Mouse (Mus musculus) C2C12 (cell line): ENCODE results near the gene Grk2. TPM values are rescaled to one million over a fixed set of nuclear protein-coding genes. Genes with fewer than 3 reads are reported as not detected.

Experiments used
- H3K27me3 ChIP-seq: one replicate; pipeline ENCODE4 v1.6.1; 2011; ENCODE audit not compliant: control insufficient read depth, insufficient read depth, insufficient read length
- H3K36me3 ChIP-seq: one replicate; pipeline ENCODE4 v1.6.1; 2011; ENCODE audit not compliant: control insufficient read depth, insufficient read depth
- H3K4me3 ChIP-seq: one replicate; pipeline ENCODE4 v1.5.1; 2011; ENCODE audit warnings: mild to moderate bottlenecking, control low read depth; ENCODE audit not compliant: poor library complexity, insufficient read depth, severe bottlenecking
- H3K79me2 ChIP-seq: one replicate; pipeline ENCODE4 v1.6.1; 2011; ENCODE audit not compliant: control insufficient read depth, insufficient read depth
- H3K79me3 ChIP-seq: one replicate; pipeline ENCODE4 v1.6.1; 2011; ENCODE audit warnings: low read depth, control low read depth
- H3ac ChIP-seq: one replicate; pipeline ENCODE3; 2011; ENCODE audit warnings: low read depth; ENCODE audit not compliant: control insufficient read depth, insufficient read length
- CEBPB ChIP-seq: IDR thresholded peaks from one replicate; pipeline ENCODE4 v1.6.1; 2011; ENCODE audit warnings: low read depth, mild to moderate bottlenecking, control low read depth, moderate library complexity
- CTCF ChIP-seq: IDR thresholded peaks from one replicate; pipeline ENCODE4 v1.5.1; 2011; ENCODE audit not compliant: control insufficient read depth, insufficient read depth, insufficient read length
- FOSL1 ChIP-seq: IDR thresholded peaks from one replicate; pipeline ENCODE4 v1.8.0; 2011; ENCODE audit warnings: mild to moderate bottlenecking, low read length; ENCODE audit not compliant: poor library complexity, insufficient read depth, severe bottlenecking
- MAX ChIP-seq: IDR thresholded peaks from one replicate; pipeline ENCODE4 v1.6.1; 2011; ENCODE audit warnings: mild to moderate bottlenecking, control low read depth
- MYOD1 ChIP-seq: IDR thresholded peaks from one replicate; pipeline ENCODE4 v1.6.1; 2011; ENCODE audit warnings: low read depth; ENCODE audit not compliant: control insufficient read depth, insufficient read length
- MYOG ChIP-seq: IDR thresholded peaks from one replicate; pipeline ENCODE4 v1.6.1; 2011; ENCODE audit not compliant: control insufficient read depth, insufficient read length; ENCODE audit errors: extremely low read depth
- USF1 ChIP-seq: IDR thresholded peaks from one replicate; pipeline ENCODE4 v1.6.1; 2011; ENCODE audit warnings: low read depth, mild to moderate bottlenecking, control low read depth, moderate library complexity
- polyA plus RNA-seq: library from polyadenylated mRNA; unstranded; fragments of >200 nt; fragmentation: generic; extraction: Trizol; gene quantifications from one replicate; pipeline ENCODE4 v1.2.1, GENCODE M21; 2012; ENCODE audit warnings: missing spikeins

Grk2 gene
- polyA plus RNA-seq, 1 experiment, result 56.6 TPM

GRCm38 (mm10) chr19:4332653-4333052 is 26.6 kb upstream of the Grk2 start:
- peaks cover 36% of the 10 kb centered on the region for H3K36me3 ChIP-seq
- TF ChIP-seq CEBPB, result no peak
- no peak for TF ChIP-seq MYOD1
- no peak for TF ChIP-seq CTCF
- TF ChIP-seq MYOG, result no peak
- no peak for TF ChIP-seq FOSL1
- no peak for TF ChIP-seq MAX
- TF ChIP-seq USF1, result no peak
- peak overlapping the region; percentile 51 for H3K4me3 ChIP-seq
- H3K27me3 ChIP-seq, result no peaks in the 10 kb centered on the region
- H3K79me3 ChIP-seq, result peaks cover 34% of the 10 kb centered on the region
- peak overlapping the region; percentile 84 for H3ac ChIP-seq
- peaks cover 58% of the 10 kb centered on the region for H3K79me2 ChIP-seq

- Histone ChIP-seq H3K27me3 (no peaks in the 10 kb centered on the region), H3K79me3 (peaks cover 34% of the 10 kb centered on the region), H3K4me3 (no peak overlapping the region), H3K79me2 (peaks cover 68% of the 10 kb centered on the region), H3ac (no peak overlapping the region), H3K36me3 (peaks cover 49% of the 10 kb centered on the region)
- TF ChIP-seq MYOG (no peak), CEBPB (no peak), MAX (no peak), CTCF (no peak), MYOD1 (no peak), USF1 (no peak)
These were observed 25.3 kb upstream of the Grk2 start for GRCm38 (mm10) chr19:4331273-4331672.

GRCm38 (mm10) chr19:4330603-4331002 is 24.6 kb upstream of the Grk2 start:
- Histone ChIP-seq H3K36me3 (peaks cover 56% of the 10 kb centered on the region), H3K79me2 (peaks cover 70% of the 10 kb centered on the region)

GRCm38 (mm10) chr19:4328737-4329304 is 22.8 kb upstream of the Grk2 start:
- no peak overlapping the region for H3K4me3 ChIP-seq
- H3ac ChIP-seq, result no peak overlapping the region
- H3K36me3 ChIP-seq, result peaks cover 74% of the 10 kb centered on the region
- peaks cover 38% of the 10 kb centered on the region for H3K79me3 ChIP-seq
- TF ChIP-seq MYOG (no peak), CTCF (no peak), CEBPB (no peak), MYOD1 (no peak), MAX (no peak), FOSL1 (no peak), USF1 (no peak)
- peaks cover 75% of the 10 kb centered on the region for H3K79me2 ChIP-seq
- no peaks in the 10 kb centered on the region for H3K27me3 ChIP-seq

More at GRCm38 (mm10) chr19:4330603-4331002, 24.6 kb upstream of the Grk2 start:
- no peak overlapping the region for H3ac ChIP-seq
- H3K4me3 ChIP-seq, result no peak overlapping the region
- H3K79me3 ChIP-seq, result peaks cover 37% of the 10 kb centered on the region
- H3K27me3 ChIP-seq, result no peaks in the 10 kb centered on the region
- TF ChIP-seq FOSL1 (no peak), USF1 (no peak), CTCF (no peak), CEBPB (no peak), MYOD1 (no peak)

- H3K4me3 ChIP-seq, result no peak overlapping the region
- no peaks in the 10 kb centered on the region for H3K27me3 ChIP-seq
These were observed 20.9 kb upstream of the Grk2 start for GRCm38 (mm10) chr19:4326881-4327280.

GRCm38 (mm10) chr19:4326106-4326505 is 20.1 kb upstream of the Grk2 start:
- no peak overlapping the region for H3ac ChIP-seq
- H3K27me3 ChIP-seq, result no peaks in the 10 kb centered on the region
- peaks cover 14% of the 10 kb centered on the region for H3K79me3 ChIP-seq
- H3K36me3 ChIP-seq, result peaks cover 96% of the 10 kb centered on the region
- peaks cover 48% of the 10 kb centered on the region for H3K79me2 ChIP-seq
- TF ChIP-seq CEBPB, result no peak
- TF ChIP-seq MYOG, result no peak
- no peak for TF ChIP-seq MAX
- TF ChIP-seq FOSL1, result no peak
- TF ChIP-seq CTCF, result no peak
- no peak for TF ChIP-seq USF1
- TF ChIP-seq MYOD1, result no peak
- no peak overlapping the region for H3K4me3 ChIP-seq

More at GRCm38 (mm10) chr19:4326881-4327280, 20.9 kb upstream of the Grk2 start:
- Histone ChIP-seq H3K79me3 (peaks cover 22% of the 10 kb centered on the region), H3K36me3 (peaks cover 93% of the 10 kb centered on the region), H3ac (no peak overlapping the region), H3K79me2 (peaks cover 56% of the 10 kb centered on the region)
- no peak for TF ChIP-seq MAX
- TF ChIP-seq MYOD1, result no peak
- no peak for TF ChIP-seq FOSL1
- no peak for TF ChIP-seq USF1
- TF ChIP-seq CTCF, result no peak
- no peak for TF ChIP-seq MYOG
- no peak for TF ChIP-seq CEBPB
